Mouse (Mus musculus) forebrain, embryonic 14.5 days (tissue): ENCODE data around the gene Tjp2. TPM values are rescaled to one million over a fixed set of nuclear protein-coding genes. Genes with fewer than 3 reads are reported as not detected.
A peak's percentile ranks its signal among the peaks of the same experiment; 100 is the strongest.

ENCODE experiments used
- ATAC-seq: fragments of 200-750 bp; cut with Nextera tagmentation; 2 replicates; pipeline ENCODE4 v1.8.0; 2017; ENCODE audit warnings: mild to moderate bottlenecking, moderate library complexity
- DNase-seq: peaks from one replicate; pipeline ENCODE4 v3.0.0-alpha.2; 2015; ENCODE audit warnings: low spot score
- H3K27ac ChIP-seq: fragments of 300-500 bp; sonication (generic); 2 replicates; pipeline ENCODE4 v1.5.1; 2014; ENCODE audit warnings: low read depth, mild to moderate bottlenecking, control low read depth, low read length, moderate library complexity
- H3K27me3 ChIP-seq: fragments of 300-500 bp; sonication (generic); replicated peaks from 2 replicates; pipeline ENCODE4 v1.6.1; 2014; ENCODE audit warnings: low read length, control low read depth, mixed read lengths; ENCODE audit not compliant: control insufficient read depth, insufficient read depth
- H3K36me3 ChIP-seq: fragments of 300-500 bp; sonication (generic); 2 replicates; pipeline ENCODE4 v1.6.1; 2014; ENCODE audit warnings: low read length, control low read depth; ENCODE audit not compliant: control insufficient read depth, insufficient read depth
- H3K4me1 ChIP-seq: fragments of 300-500 bp; sonication (generic); 2 replicates; pipeline ENCODE4 v1.6.1; 2014; ENCODE audit warnings: antibody characterized with exemption, low read length, control low read depth; ENCODE audit not compliant: control insufficient read depth, insufficient read depth
- H3K4me2 ChIP-seq: fragments of 300-500 bp; sonication (generic); 2 replicates; pipeline ENCODE4 v1.6.1; 2014; ENCODE audit warnings: mild to moderate bottlenecking, control low read depth, low read length
- H3K4me3 ChIP-seq: fragments of 300-500 bp; sonication (generic); 2 replicates; pipeline ENCODE4 v1.5.1; 2014; ENCODE audit warnings: low read depth, low read length, control low read depth
- H3K9ac ChIP-seq: fragments of 300-500 bp; sonication (generic); 2 replicates; pipeline ENCODE4 v1.6.1; 2014; ENCODE audit warnings: mild to moderate bottlenecking, low read length, control low read depth, moderate library complexity
- H3K9me3 ChIP-seq: fragments of 300-500 bp; sonication (generic); replicated peaks from 2 replicates; pipeline ENCODE4 v1.6.1; 2016; ENCODE audit warnings: low read length, control low read depth, mixed read lengths; ENCODE audit not compliant: control insufficient read depth
- WGBS: fragments of 180-500 bp; shearing (Covaris S2); extraction: QIAGEN DNeasy Blood & Tissue Kit; methylation state at CpG from one replicate; pipeline ENCODE4 v1.1.7; 2014; 5-methylcytosine and 5-hydroxymethylcytosine counted together
- polyA plus RNA-seq: library from polyadenylated mRNA; unstranded; fragments of >200 nt; fragmentation: Nextera tagmentation; extraction: Ambion mirVana; gene quantifications from 2 replicates; pipeline ENCODE4 v1.2.1, GENCODE M21; 2014

Gene Tjp2
- polyA plus RNA-seq, 1 experiment from 2014 or later, result 9.0 TPM

DNA sequence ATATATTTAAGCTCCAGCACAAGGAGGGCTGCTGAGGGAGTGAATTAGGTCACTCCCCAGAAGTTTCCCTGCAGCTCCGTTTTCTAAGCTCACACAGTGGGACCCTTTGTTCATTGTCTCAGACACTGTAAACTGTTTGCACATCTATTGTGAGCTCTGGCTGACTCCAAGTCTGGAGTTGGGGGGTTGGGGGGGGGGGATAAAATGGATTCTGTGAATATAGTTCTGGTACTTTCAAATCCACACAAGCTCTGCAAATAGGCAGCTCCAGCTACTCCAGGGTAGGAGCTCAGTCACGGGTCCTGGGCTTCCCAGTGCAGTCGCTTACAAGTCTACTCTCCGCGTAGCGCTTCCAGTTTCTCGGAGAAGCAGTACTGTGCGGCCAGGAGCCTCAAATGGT lies 64.4 kb downstream of the Tjp2 start:
- WGBS, result 9% methylated on average over 8 of the region's 8 CpGs
- H3K4me2 ChIP-seq, result no peak overlapping the region
- DNase-seq (peak; percentile 66), ATAC-seq (peak; percentile 70)
- no peaks in the 10 kb centered on the region for H3K36me3 ChIP-seq
- no peak overlapping the region for H3K4me3 ChIP-seq
- H3K4me1 ChIP-seq, result peaks cover 11% of the 10 kb centered on the region
- H3K9ac ChIP-seq, result 0 out of 2 replicates have a peak overlapping the region, but pooled peaks have one; percentile 5
- H3K9me3 ChIP-seq, result no peaks in the 10 kb centered on the region
- H3K27ac ChIP-seq, result no peak overlapping the region
- no peaks in the 10 kb centered on the region for H3K27me3 ChIP-seq

DNA sequence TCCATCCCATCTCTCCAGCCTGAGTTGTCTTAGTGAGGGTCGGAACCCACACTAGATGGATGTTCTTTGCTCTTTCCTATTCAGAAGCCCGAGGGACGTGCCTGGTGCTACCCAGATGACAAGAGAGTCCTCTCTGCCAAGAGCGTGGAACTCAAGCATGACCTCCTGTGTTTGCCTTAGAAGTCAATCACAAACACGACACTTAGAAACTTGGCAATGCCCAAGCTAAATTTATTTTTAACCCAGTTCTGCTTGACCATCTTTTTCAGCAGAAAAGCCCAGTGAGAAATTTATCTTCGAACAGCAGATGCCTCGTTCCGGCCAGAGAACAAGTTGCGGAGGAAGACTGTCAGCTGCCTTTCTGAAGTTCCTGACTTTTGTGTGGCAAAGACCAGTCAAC lies 65.1 kb downstream of the Tjp2 start:
- DNase-seq, result no peak
- WGBS, result 79% methylated on average over 9 of the region's 9 CpGs

DNA sequence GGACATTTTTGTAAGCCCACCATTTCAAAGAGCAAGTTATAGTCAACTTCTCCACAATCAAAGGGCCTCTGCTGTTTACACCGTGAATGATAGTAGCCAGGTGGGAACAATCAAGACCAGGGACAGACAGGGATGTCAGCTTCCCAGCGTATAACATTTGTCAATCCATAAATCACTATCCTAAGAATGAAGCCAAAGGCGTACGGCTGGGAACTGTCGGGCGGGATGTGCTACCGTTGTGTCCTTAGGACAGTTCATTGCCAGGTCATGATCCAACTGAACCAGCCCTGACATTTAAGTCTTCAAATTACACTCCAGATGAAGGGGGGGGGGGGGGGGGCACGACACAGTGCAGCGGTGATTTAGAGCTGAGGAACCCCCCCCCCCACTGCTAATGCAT lies 65.5 kb downstream of the Tjp2 start:
- WGBS, result 89% methylated on average over 8 of the region's 9 CpGs
- H3K9me3 ChIP-seq, result no peaks in the 10 kb centered on the region
- H3K36me3 ChIP-seq, result no peaks in the 10 kb centered on the region
- ATAC-seq (no peak), DNase-seq (no peak)
- no peak overlapping the region for H3K4me3 ChIP-seq
- H3K27me3 ChIP-seq, result no peaks in the 10 kb centered on the region
- H3K27ac ChIP-seq, result no peak overlapping the region
- no peak overlapping the region for H3K4me2 ChIP-seq
- no peak overlapping the region for H3K9ac ChIP-seq
- H3K4me1 ChIP-seq, result peaks cover 7% of the 10 kb centered on the region; the same call in 1 of the 2 replicates

More for the DNA sequence above, 65.1 kb downstream of the Tjp2 start:
- H3K9ac ChIP-seq, result no peak overlapping the region
- no peaks in the 10 kb centered on the region for H3K27me3 ChIP-seq
- H3K4me2 ChIP-seq, result no peak overlapping the region
- no peak for ATAC-seq
- no peak overlapping the region for H3K4me3 ChIP-seq
- H3K36me3 ChIP-seq, result no peaks in the 10 kb centered on the region
- peaks cover 7% of the 10 kb centered on the region; the same call in 1 of the 2 replicates for H3K4me1 ChIP-seq
- H3K9me3 ChIP-seq, result no peaks in the 10 kb centered on the region
- no peak overlapping the region for H3K27ac ChIP-seq

DNA sequence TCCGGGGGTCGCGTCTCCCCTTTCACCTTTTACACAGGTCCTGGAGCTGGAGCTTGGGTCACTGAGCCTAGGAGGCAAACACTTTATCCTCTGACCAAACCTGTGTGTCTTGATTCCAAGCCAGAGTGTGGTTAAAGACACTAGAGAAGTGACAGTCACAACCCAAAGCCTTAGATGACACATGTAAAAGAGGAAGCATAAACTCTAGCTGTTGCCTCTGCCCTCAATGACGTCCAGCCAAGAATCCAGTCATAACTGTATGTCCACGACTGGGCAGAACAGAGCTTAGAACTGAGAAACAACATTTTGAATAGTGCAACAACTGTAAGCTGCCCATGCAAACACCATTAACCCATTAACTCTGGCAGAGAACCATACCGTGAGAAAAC lies 68.8 kb downstream of the Tjp2 start:
- 91% methylated on average over 6 of the region's 6 CpGs for WGBS

DNA sequence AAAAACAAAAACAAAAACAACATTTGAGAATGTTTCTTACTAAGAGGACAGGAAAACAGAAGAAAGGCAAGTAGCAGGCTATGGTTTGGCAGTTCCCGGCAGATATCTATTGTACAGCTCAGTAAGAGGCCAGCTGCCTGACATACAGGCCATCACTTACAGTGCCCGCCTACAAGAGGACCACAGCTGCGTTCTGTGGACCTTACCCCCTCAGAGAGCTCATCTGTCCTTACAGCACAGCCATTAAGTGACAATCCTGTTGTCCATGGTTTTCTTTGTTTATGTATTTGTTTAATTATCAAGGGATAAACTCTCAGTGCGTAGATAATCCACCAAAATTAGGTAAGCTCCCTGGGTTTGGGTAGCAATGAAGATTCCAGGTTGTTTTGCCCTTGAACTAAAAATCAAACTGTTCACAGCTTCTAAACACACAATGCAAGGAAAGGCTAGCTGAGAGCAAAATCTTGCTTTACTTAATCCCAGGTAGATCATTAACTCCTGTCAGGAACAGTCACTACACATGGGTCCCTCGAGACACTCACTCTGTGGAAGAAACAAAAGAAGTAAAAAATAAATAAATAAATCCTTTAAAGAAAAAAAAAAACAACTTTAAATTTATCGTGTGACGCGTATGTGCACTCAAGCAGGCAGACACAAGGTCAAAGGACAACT lies 69.3 kb downstream of the Tjp2 start:
- Histone ChIP-seq H3K4me1 (peaks cover 4% of the 10 kb centered on the region; the same call in 1 of the 2 replicates), H3K4me2 (no peak overlapping the region), H3K9me3 (no peaks in the 10 kb centered on the region), H3K27me3 (no peaks in the 10 kb centered on the region), H3K9ac (no peak overlapping the region), H3K4me3 (no peak overlapping the region), H3K27ac (no peak overlapping the region), H3K36me3 (no peaks in the 10 kb centered on the region)
- ATAC-seq (no peak), DNase-seq (no peak)
- 71% methylated on average over 8 of the region's 8 CpGs for WGBS

More for the DNA sequence above, 68.8 kb downstream of the Tjp2 start:
- Histone ChIP-seq H3K9me3 (no peaks in the 10 kb centered on the region), H3K4me3 (no peak overlapping the region), H3K36me3 (no peaks in the 10 kb centered on the region), H3K27me3 (no peaks in the 10 kb centered on the region), H3K4me1 (peaks cover 7% of the 10 kb centered on the region; the same call in 1 of the 2 replicates), H3K27ac (no peak overlapping the region), H3K9ac (no peak overlapping the region), H3K4me2 (no peak overlapping the region)
- DNase-seq (no peak), ATAC-seq (no peak)

DNA sequence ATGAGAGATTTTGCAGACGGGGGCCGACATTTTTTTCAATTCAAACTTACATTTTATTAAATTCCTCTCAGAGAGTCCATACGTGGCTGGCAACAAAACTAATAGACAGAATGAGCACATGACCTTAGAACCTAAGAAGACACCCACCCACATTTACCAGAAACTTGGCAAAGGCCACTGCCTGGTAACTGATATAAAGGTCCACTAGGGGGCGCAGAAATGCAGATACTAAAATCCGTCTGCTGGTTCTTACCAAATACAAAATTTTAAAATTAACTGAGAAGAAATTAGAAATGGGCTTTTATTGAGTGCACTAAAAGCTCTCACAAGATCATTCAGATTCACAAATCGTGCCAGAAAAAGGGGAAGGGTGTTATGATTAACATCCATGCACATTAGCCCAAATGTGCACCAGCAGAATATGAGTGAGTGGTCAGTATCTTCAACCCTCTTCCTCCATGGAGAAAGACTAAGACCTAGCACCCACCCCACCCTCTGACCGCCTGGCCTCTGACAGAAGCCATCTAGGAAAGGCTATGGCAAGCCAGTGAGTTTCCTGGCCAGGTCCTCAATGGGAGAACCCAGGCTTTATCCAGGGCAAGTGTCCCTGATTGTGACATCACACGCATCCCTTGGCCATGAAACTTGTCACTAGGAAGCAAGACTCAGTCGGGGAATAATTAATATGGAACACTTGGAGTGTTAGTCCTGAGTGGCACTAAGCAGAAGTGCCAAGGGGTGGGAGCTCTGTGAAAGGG lies 71.4 kb downstream of the Tjp2 start:
- no peaks in the 10 kb centered on the region for H3K36me3 ChIP-seq
- no peak overlapping the region for H3K9ac ChIP-seq
- peak; percentile 20; the same call in 1 of the 2 replicates for ATAC-seq
- H3K4me1 ChIP-seq, result no peaks in the 10 kb centered on the region
- DNase-seq, result peak; percentile 87
- H3K27me3 ChIP-seq, result no peaks in the 10 kb centered on the region
- H3K4me3 ChIP-seq, result no peak overlapping the region
- H3K4me2 ChIP-seq, result no peak overlapping the region
- 59% methylated on average over 9 of the region's 9 CpGs for WGBS
- H3K9me3 ChIP-seq, result no peaks in the 10 kb centered on the region
- H3K27ac ChIP-seq, result no peak overlapping the region

DNA sequence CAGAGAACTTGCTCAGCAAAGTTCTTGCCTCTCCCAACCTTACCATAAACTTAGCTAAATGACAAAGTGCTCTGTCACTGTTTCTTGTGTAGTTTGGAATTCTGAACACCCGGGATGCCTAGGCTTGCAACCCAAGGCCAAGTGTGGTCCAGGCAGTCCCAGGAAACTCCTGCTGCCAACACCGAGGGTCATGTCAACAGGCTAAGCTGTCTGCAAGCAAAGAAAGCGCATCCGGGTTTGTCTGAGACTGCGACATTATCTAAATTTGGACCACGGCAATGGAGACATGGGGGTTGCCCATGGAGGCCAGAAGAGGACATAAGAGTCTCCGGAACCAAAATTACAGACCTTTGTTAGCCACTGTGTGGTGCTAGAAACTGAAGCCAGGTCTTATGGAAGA lies 80.8 kb downstream of the Tjp2 start:
- H3K9ac ChIP-seq, result no peak overlapping the region
- no peaks in the 10 kb centered on the region for H3K27me3 ChIP-seq
- no peak for DNase-seq
- no peak overlapping the region for H3K4me3 ChIP-seq
- no peak for ATAC-seq
- 90% methylated on average over 7 of the region's 7 CpGs for WGBS
- no peaks in the 10 kb centered on the region for H3K9me3 ChIP-seq
- no peak overlapping the region for H3K27ac ChIP-seq
- H3K4me2 ChIP-seq, result no peak overlapping the region
- peaks cover 9% of the 10 kb centered on the region for H3K4me1 ChIP-seq
- no peaks in the 10 kb centered on the region for H3K36me3 ChIP-seq

DNA sequence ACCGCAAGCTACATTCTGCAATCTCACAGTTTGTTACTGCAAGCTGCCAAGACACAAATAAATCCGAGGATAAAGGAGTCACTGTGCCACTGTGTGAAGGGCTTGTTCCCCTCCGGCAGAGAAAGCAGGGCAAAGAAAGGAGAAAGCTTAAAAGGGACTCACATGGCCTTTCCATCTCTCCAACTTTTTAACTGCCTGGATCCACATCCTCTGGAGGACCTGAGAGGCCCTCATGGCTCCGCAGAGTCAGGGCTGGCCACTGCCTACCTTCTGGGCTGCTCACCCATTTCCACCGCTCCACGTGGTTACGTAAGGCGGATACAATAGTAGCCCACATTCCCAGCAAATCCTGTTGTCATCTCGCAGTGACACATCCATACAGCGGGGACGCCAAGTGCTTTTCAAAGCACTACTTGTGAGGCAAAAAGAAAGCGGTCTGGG lies 82.2 kb downstream of the Tjp2 start:
- Histone ChIP-seq H3K27me3 (no peaks in the 10 kb centered on the region), H3K27ac (no peak overlapping the region), H3K9ac (peak overlapping the region; percentile 4; the same call in 1 of the 2 replicates), H3K9me3 (no peaks in the 10 kb centered on the region), H3K4me1 (peaks cover 9% of the 10 kb centered on the region), H3K36me3 (no peaks in the 10 kb centered on the region), H3K4me2 (peak overlapping the region; percentile 22), H3K4me3 (no peak overlapping the region)
- DNase-seq, result peak; percentile 56
- ATAC-seq, result peak; percentile 87
- WGBS, result 39% methylated on average over 12 of the region's 12 CpGs

DNA sequence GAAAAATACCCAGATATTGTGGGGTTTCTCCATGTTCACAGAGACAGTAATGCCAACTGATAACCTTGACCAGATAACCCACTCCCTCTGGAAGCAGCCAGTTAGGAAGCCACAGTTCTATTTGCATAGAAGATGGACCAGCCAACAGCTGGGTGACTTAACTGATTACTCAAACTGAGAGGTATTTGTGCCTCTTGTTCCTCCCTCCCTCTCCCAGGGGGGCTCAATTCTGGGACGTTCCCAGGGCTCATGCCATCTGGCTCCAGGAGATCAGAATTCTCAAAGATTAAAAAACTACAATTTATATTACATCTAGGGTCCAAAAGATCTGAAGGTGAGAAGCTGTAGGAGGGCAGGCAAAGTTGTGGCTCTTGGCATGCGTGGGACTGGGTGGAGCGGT lies 84.5 kb downstream of the Tjp2 start:
- Histone ChIP-seq H3K27ac (no peak overlapping the region), H3K9me3 (no peaks in the 10 kb centered on the region), H3K4me3 (no peak overlapping the region), H3K36me3 (no peaks in the 10 kb centered on the region), H3K4me1 (peaks cover 9% of the 10 kb centered on the region), H3K9ac (no peak overlapping the region), H3K27me3 (no peaks in the 10 kb centered on the region), H3K4me2 (no peak overlapping the region)
- DNase-seq (no peak), ATAC-seq (no peak)
- 75% methylated on average over 3 of the region's 3 CpGs for WGBS
